Mouse (Mus musculus): ENCODE data around the gene Chst8. TPM values are rescaled to one million over a fixed set of nuclear protein-coding genes. Genes with fewer than 3 reads are reported as not detected.
A peak's percentile ranks its signal among the peaks of the same experiment; 100 is the strongest.

Chst8 gene
- polyA plus RNA-seq, 1 experiment from 2014 or later: 18.3 TPM

DNA sequence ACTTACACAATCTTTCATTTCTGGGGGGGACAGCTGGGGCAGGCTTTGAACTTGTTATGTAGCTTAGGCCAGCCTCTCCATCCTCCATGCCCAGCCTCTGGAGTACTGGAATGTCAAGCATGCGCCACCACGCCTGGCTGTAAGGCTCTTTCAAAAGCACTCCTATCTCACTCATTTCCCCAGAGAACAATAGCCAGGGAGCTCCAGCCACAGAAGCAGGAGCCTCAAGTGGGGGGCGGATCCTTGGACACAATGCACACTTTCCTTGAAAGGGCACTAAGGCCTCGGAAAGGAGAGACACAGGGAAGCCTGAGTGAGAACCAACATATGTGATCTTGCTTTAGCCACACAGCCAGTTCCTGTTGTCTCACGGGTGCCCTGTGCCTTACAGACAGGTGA lies 90.9 kb downstream of the Chst8 start:
- no peaks in the 10 kb centered on the region for H3K36me3 ChIP-seq
- H3K27me3 ChIP-seq: 0 out of 2 replicates have a peak, but pooled peaks cover 2% of the 10 kb centered on the region
- H3K9me3 ChIP-seq: no peaks in the 10 kb centered on the region
- H3K4me1 ChIP-seq (replicated peaks): peaks cover 50% of the 10 kb centered on the region
- H3K4me3 ChIP-seq: no peak overlapping the region
- no peak for ATAC-seq (ENCODE audit: low FRiP score)
- H3K27ac ChIP-seq: peak overlapping the region; percentile 48
- WGBS: 4% methylated on average over 5 of the region's 5 CpGs
- H3K9ac ChIP-seq: no peak overlapping the region
- no peak overlapping the region for H3K4me2 ChIP-seq

DNA sequence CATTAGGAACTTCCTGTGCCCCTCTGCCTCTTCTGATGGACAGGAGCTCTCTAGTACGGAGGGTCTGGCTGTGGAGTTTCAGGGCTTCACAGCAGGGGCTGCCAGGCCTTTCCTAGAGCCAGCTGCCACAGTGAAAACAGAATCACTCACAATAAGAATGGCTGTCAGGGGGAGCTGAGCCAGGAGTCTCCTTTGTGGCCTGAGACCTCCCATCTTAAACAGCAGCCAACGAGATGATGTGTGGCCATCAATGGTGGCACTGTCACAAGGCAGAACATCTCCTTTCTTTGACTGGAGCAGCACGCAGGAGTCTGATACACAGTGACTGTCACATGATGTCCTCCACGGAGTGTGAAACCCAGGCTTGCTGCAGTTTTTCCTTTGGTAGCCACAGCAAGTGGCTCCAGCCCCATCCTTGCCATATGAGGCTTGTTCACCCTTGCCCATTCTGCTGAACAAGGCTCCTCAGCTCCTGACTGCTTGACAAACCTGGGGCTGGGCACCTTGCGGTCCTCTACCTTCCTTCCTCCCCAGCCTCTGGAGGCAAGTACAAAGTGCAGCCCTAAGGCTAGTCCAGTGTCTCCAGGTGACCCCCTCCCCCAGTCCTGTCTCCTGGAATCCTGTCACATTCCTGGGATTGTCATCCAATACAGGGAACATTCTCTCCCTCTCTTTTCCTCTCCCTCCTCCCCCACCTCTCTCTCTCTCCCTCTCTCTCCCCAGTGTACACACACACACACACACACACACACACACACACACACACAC lies 91.4 kb downstream of the Chst8 start:
- no peaks in the 10 kb centered on the region for H3K36me3 ChIP-seq
- peak overlapping the region; percentile 46 for H3K9ac ChIP-seq
- peak overlapping the region; percentile 48 for H3K27ac ChIP-seq
- H3K9me3 ChIP-seq: no peaks in the 10 kb centered on the region
- H3K4me2 ChIP-seq: no peak overlapping the region
- no peak; the same call in 1 of the 2 replicates for ATAC-seq (ENCODE audit: low FRiP score)
- 0 out of 2 replicates have a peak, but pooled peaks cover 2% of the 10 kb centered on the region for H3K27me3 ChIP-seq
- H3K4me3 ChIP-seq: no peak overlapping the region
- 16% methylated on average over 5 of the region's 5 CpGs for WGBS
- peaks cover 50% of the 10 kb centered on the region for H3K4me1 ChIP-seq (replicated peaks)

DNA sequence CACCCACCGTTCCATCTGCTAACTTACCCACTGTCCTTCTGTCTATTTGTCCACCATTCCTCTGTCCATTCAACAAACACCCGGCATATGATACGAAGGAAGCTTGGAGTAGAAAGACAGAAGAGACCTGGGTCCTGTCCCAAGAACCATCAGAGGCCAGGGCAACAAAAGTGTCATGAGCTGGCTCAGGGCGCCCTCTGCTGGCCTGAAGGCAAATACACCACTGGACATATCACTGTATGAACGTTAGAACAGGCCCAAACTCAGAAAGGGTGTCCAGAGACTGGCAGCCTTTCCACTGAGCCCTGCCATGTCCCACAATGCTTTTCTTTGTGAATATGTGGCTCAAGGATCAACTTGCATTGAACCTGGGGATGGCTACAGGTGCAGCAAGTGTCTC lies 92.9 kb downstream of the Chst8 start:
- no peak overlapping the region for H3K4me3 ChIP-seq
- H3K36me3 ChIP-seq: no peaks in the 10 kb centered on the region
- H3K4me1 ChIP-seq (replicated peaks): peaks cover 60% of the 10 kb centered on the region
- 39% methylated on average over 5 of the region's 5 CpGs for WGBS
- H3K4me2 ChIP-seq: no peak overlapping the region
- 0 out of 2 replicates have a peak, but pooled peaks cover 2% of the 10 kb centered on the region for H3K27me3 ChIP-seq
- ATAC-seq (ENCODE audit: low FRiP score): no peak
- H3K9me3 ChIP-seq: no peaks in the 10 kb centered on the region
- no peak overlapping the region for H3K27ac ChIP-seq
- H3K9ac ChIP-seq: no peak overlapping the region

DNA sequence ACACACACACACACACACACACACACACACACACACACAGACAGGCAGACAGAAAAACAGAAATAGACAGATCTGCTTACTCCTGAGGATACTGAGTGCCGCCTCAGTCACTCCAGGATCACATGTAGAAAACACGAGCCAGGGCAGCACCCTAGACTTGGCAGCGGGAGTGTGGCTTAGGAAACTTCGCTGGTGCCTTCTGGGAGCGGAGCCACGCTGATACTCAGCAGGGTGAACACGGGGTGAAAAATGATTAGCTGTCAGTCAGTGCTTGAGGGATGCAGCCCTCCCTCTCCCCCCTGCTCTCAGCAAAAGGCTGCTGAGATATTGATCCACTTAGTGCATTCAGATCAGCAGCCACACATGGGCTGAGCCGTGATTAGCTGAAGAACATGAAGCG lies 93.9 kb downstream of the Chst8 start:
- Histone ChIP-seq H3K9ac (no peak overlapping the region), H3K4me3 (no peak overlapping the region), H3K4me2 (no peak overlapping the region), H3K27me3 (0 out of 2 replicates have a peak, but pooled peaks cover 2% of the 10 kb centered on the region), H3K9me3 (no peaks in the 10 kb centered on the region), H3K27ac (no peak overlapping the region), H3K4me1 (replicated peaks) (peaks cover 61% of the 10 kb centered on the region), H3K36me3 (no peaks in the 10 kb centered on the region)
- 58% methylated on average over 9 of the region's 9 CpGs for WGBS
- no peak for ATAC-seq (ENCODE audit: low FRiP score)

DNA sequence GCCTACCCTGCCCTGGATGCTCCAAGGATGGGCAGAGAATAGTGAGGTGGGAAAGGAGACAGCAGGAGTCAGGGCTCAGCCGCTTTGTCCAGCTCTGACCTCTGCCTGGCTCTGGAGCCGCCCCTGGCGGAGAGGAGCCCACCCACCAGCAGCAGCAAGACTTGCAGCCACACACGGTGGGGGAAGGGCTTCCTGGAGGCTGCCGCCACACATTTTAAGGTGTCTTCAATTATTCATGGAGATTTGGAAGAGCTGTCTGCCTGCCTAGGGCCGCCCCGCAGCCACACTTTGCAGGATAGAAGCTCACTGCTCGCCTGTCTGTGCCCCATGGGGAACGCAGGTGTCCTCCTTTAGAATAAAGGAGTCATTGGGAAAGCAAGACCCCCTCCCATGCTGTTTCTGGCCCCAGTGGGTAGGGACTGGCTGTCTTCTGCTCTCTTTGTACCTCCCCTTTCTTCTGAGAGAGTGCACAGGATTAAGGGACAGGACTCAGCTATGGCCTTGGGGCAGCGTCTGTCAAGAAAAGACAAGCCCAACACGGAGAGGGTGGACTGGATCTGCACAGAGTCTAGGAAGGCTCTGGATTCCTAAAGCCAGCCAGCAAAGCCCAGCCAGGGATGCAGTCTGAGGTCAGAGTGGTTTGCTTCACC lies 95.2 kb downstream of the Chst8 start:
- Histone ChIP-seq H3K9ac (peak overlapping the region; percentile 56), H3K36me3 (no peaks in the 10 kb centered on the region), H3K4me1 (replicated peaks) (peaks cover 52% of the 10 kb centered on the region), H3K27ac (peak overlapping the region; percentile 75), H3K4me2 (no peak overlapping the region), H3K27me3 (0 out of 2 replicates have a peak, but pooled peaks cover 2% of the 10 kb centered on the region), H3K4me3 (no peak overlapping the region), H3K9me3 (no peaks in the 10 kb centered on the region)
- ATAC-seq (ENCODE audit: low FRiP score): peak; percentile 10; the same call in 1 of the 2 replicates
- WGBS: 4% methylated on average over 11 of the region's 11 CpGs

DNA sequence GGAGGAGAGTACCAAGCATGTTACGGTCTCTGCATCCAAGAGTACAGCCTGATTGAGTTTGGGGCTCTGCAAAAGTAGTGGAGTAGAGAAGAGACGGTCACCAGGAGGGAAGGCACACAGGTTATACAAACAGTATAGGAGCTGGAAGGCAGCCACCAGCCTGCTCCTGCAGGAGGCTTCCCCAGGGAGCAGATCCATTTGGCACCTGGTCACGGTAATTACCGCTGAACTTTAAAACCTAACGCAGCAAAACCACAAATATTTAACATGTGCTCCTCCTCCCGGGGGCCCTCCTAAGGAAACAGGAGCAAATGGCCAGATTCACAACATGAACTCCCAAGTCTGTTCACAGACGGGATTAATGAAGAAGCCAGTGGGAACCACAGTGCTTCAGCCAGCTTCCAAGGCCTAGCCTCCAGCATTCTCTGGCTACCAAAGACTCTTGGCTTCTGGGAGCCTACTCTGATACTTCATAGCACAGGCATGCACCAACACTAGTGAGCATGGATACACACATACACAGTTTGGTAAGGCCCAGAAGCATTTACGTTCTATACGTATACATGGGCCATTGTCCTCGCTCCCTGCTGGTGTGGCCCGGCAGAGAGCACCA lies 97.6 kb downstream of the Chst8 start:
- Histone ChIP-seq H3K27ac (peak overlapping the region; percentile 40), H3K4me3 (no peak overlapping the region), H3K36me3 (no peaks in the 10 kb centered on the region), H3K4me2 (no peak overlapping the region), H3K9ac (no peak overlapping the region), H3K27me3 (0 out of 2 replicates have a peak, but pooled peaks cover 2% of the 10 kb centered on the region), H3K9me3 (no peaks in the 10 kb centered on the region), H3K4me1 (replicated peaks) (peaks cover 35% of the 10 kb centered on the region)
- no peak for ATAC-seq (ENCODE audit: low FRiP score)
- WGBS: 56% methylated on average over 11 of the region's 11 CpGs

DNA sequence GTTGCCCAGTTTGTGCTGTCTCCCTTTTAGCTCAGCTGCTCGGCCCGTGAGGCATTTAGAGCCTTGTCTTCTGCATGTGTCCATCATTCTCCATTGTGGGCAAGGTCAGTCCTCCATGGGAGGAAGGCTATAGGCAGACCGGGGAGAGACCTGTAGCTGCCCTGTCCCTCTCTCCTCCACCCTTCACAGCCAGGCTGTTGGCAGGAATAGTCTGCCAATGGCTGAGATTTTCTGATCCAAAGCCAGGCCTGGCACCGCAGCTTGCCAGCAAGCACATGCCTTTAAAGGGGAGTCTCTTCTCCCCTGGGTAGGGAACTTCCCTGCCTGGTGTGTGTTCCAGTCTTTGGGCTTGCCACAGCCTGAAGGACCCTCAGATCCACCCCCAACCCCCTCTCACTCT lies 103.4 kb downstream of the Chst8 start:
- Histone ChIP-seq H3K27me3 (no peaks in the 10 kb centered on the region), H3K9ac (no peak overlapping the region), H3K4me3 (no peak overlapping the region), H3K9me3 (peaks cover 6% of the 10 kb centered on the region; the same call in 1 of the 2 replicates), H3K4me2 (no peak overlapping the region), H3K4me1 (replicated peaks) (peaks cover 11% of the 10 kb centered on the region; the same call in 1 of the 2 replicates), H3K27ac (no peak overlapping the region), H3K36me3 (no peaks in the 10 kb centered on the region)
- no peak for ATAC-seq (ENCODE audit: low FRiP score)
- WGBS: 67% methylated on average over 4 of the region's 4 CpGs

DNA sequence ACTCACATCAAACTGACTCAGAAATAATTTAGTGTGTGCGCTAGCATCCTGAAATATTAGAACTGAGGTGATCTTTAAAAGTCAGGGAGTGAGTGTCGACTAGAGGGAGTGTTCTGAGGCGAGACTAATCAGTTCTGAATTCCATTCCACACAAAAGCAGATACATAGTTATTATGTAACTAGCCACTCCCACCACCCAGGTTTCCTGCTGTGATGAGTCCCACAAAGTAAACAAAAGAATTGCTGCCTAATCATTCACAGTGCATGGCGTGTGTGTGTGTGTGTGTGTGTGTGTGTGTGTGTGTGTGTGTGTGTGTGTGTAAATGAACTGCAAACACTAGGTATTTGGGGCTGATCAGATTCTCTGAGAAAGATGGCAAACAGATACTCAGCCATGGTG lies 108.1 kb downstream of the Chst8 start:
- WGBS: 32% methylated on average over 4 of the region's 4 CpGs
- no peak overlapping the region for H3K9ac ChIP-seq
- peaks cover 6% of the 10 kb centered on the region; the same call in 1 of the 2 replicates for H3K9me3 ChIP-seq
- H3K27me3 ChIP-seq: no peaks in the 10 kb centered on the region
- H3K4me2 ChIP-seq: no peak overlapping the region
- peaks cover 12% of the 10 kb centered on the region; the same call in 1 of the 2 replicates for H3K4me1 ChIP-seq (replicated peaks)
- no peaks in the 10 kb centered on the region for H3K36me3 ChIP-seq
- no peak for ATAC-seq (ENCODE audit: low FRiP score)
- no peak overlapping the region for H3K27ac ChIP-seq
- H3K4me3 ChIP-seq: no peak overlapping the region

DNA sequence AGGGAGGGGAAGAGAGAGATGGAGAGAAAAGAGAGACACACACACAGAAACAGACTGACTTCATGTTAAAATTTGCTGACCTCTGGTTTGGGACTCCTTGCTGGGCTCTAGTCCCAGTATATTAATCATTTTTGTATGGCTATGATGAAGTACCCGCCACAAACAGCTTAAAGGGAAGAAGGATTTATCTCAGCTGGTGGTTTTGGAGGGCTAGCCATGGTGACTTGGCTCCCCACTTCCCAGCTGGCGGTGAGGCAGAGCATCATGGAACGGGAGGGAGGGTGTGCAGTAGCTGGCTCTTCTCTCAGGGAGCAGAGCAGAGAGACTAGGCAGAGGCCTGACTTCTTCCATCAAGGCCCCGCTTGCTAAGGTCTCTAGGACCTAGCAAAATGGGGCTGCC lies 109.1 kb downstream of the Chst8 start:
- Histone ChIP-seq H3K9me3 (peaks cover 6% of the 10 kb centered on the region; the same call in 1 of the 2 replicates), H3K4me1 (replicated peaks) (peaks cover 12% of the 10 kb centered on the region; the same call in 1 of the 2 replicates), H3K4me2 (no peak overlapping the region), H3K36me3 (no peaks in the 10 kb centered on the region), H3K4me3 (no peak overlapping the region), H3K27ac (no peak overlapping the region), H3K9ac (no peak overlapping the region), H3K27me3 (no peaks in the 10 kb centered on the region)
- WGBS: 52% methylated on average over 4 of the region's 4 CpGs
- ATAC-seq (ENCODE audit: low FRiP score): no peak

DNA sequence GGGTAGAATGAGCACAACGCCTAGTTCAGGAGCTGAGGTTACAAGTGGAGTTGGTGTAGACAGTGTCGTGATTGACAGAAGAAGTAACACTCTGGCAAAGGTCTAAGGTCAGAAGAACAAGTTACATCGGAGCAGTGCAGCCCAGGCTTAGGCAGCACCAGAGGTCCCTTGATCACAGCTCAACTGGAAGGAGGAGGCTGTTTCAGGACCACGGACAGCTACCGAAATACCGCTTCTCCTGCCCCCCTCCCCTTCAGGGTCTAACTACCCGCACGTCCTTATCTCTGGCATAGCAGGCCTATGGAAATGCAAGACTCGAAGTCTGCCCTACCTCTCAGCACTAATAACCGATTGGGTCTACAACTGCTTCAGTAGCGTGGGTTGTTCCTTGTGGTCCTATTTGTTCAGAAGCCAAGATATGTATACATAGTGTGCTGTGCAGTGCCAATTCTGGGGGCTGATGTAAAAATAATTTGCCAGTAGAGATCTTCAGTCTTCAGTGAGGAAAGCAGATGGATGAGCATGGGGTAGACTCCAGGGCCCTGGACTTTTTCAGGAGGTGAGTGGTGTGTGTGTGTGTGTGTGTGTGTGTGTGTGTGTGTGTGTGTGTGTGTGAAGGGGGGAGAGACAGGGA lies 109.7 kb downstream of the Chst8 start:
- Histone ChIP-seq H3K4me3 (no peak overlapping the region), H3K4me2 (no peak overlapping the region), H3K4me1 (replicated peaks) (peaks cover 12% of the 10 kb centered on the region; the same call in 1 of the 2 replicates), H3K9ac (no peak overlapping the region), H3K36me3 (no peaks in the 10 kb centered on the region), H3K27ac (no peak overlapping the region), H3K27me3 (no peaks in the 10 kb centered on the region), H3K9me3 (peaks cover 4% of the 10 kb centered on the region; the same call in 1 of the 2 replicates)
- WGBS: 20% methylated on average over 11 of the region's 11 CpGs
- ATAC-seq (ENCODE audit: low FRiP score): no peak

DNA sequence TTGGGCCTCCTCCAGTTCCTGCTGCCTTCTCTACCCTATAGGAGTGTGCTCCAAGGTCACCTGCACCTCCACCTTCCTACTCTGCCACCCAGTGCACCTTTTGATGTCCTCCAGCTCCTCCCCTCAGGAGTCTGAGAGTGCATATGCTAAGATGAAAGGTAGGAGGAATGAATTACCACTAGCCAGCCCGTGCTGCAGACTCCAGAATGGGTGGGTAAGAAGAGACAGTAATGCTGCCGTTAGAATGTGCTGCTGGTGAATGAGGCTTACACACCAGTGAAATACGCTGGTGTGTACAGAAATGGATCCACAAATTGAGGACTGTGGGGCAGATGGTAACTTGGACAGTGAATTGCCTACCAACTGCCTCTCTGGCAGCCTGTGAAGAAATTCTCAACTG lies 112.6 kb downstream of the Chst8 start:
- Histone ChIP-seq H3K4me3 (no peak overlapping the region), H3K4me1 (replicated peaks) (peaks cover 29% of the 10 kb centered on the region), H3K9ac (no peak overlapping the region), H3K27ac (no peak overlapping the region), H3K4me2 (no peak overlapping the region), H3K27me3 (no peaks in the 10 kb centered on the region), H3K36me3 (no peaks in the 10 kb centered on the region), H3K9me3 (no peaks in the 10 kb centered on the region)
- no peak for ATAC-seq (ENCODE audit: low FRiP score)
- WGBS: 81% methylated on average over 3 of the region's 3 CpGs

DNA sequence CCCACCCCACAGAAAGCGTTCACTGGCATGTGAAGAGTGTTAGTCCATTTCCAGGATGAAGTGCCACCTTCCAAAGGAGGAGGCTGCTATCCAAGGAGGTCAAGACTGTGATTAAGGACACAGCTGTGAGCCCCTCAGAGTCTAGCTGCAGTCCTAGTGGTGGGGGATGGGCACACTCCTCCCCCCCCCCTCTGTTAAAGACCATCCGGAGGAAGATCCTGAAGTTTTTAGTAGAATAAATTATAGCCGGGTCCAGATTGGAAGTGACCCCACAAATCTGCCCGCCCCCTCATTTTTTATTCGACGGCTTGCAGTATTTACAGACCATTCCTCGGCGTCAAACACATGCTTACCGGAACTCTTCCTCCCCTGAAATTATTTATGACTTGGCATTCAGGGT lies 114.3 kb downstream of the Chst8 start:
- ATAC-seq (ENCODE audit: low FRiP score): no peak
- Histone ChIP-seq H3K4me1 (replicated peaks) (peaks cover 35% of the 10 kb centered on the region), H3K4me3 (no peak overlapping the region), H3K9ac (no peak overlapping the region), H3K36me3 (no peaks in the 10 kb centered on the region), H3K27me3 (no peaks in the 10 kb centered on the region), H3K27ac (no peak overlapping the region), H3K9me3 (no peaks in the 10 kb centered on the region), H3K4me2 (no peak overlapping the region)
- 69% methylated on average over 9 of the region's 9 CpGs for WGBS
